Mouse (Mus musculus) liver, adult 2 months (tissue): ENCODE measurements at regions not wholly inside any gene's neighbourhood (a gene's known extent, or its start where the extent isn't known, plus 50 kb on each side); places are given as distances from the start of the nearest gene placed in this dataset.

ENCODE experiments used
- CTCF ChIP-seq: fragments of 200-500 bp; IDR thresholded peaks from 2 replicates; pipeline ENCODE4 v1.5.1; 2011; ENCODE audit warnings: low read depth, low read length, control low read depth
- POLR2A ChIP-seq: fragments of 200-500 bp; IDR thresholded peaks from 2 replicates; pipeline ENCODE4 v1.6.1; 2011; ENCODE audit warnings: low read length, control low read depth; ENCODE audit not compliant: insufficient read depth; ENCODE audit errors: extremely low read depth

DNA sequence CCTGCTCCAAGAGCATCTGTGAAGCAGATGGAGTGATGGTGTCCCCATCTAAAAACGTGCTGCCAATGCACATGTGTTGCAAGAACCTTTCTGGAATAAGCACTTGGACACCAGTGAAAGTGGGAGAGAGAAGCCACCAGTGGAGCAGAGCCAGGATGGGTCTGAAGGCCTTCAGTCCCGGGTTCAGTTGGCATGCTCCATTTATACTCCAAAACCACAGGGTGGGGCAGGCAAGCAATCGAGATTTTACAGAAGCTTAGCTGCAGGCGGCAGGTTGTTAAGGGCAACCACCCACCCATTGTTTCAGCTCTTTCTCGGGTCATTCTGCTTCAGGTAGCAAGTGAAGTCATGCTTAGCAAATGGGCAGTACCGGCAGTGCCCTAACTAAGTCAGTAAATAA, 51.8 kb upstream of the Sv2b start:
- TF ChIP-seq POLR2A (no peak), CTCF (no peak)
